Mouse (Mus musculus) embryonic facial prominence, embryonic 14.5 days (tissue): ENCODE data around the gene Mllt11. TPM values are rescaled to one million over a fixed set of nuclear protein-coding genes. Genes with fewer than 3 reads are reported as not detected.

Source experiments
- ATAC-seq: fragments of 200-750 bp; cut with Nextera tagmentation; 2 replicates; pipeline ENCODE4 v1.8.0; 2017; ENCODE audit warnings: low read depth, moderate number of reproducible peaks, moderate TSS enrichment
- DNase-seq: peaks from one replicate; pipeline ENCODE4 v3.0.0-alpha.2; 2015; ENCODE audit warnings: low spot score
- H3K27ac ChIP-seq: fragments of 300-500 bp; sonication (generic); replicated peaks from 2 replicates; pipeline ENCODE4 v1.5.1; 2014; ENCODE audit warnings: low read depth, mild to moderate bottlenecking, low read length, moderate library complexity
- H3K27me3 ChIP-seq: fragments of 300-500 bp; sonication (generic); replicated peaks from 2 replicates; pipeline ENCODE4 v1.6.1; 2014; ENCODE audit warnings: low read length; ENCODE audit not compliant: control insufficient read depth, insufficient read depth
- H3K36me3 ChIP-seq: fragments of 300-500 bp; sonication (generic); 2 replicates; pipeline ENCODE4 v1.6.1; 2014; ENCODE audit warnings: low read length, mixed read lengths; ENCODE audit not compliant: control insufficient read depth, insufficient read depth
- H3K4me1 ChIP-seq: fragments of 300-500 bp; sonication (generic); 2 replicates; pipeline ENCODE4 v1.6.1; 2014; ENCODE audit warnings: antibody characterized with exemption, low read length; ENCODE audit not compliant: control insufficient read depth, insufficient read depth
- H3K4me2 ChIP-seq: fragments of 300-500 bp; sonication (generic); 2 replicates; pipeline ENCODE4 v1.6.1; 2014; ENCODE audit warnings: low read depth, mild to moderate bottlenecking, low read length, moderate library complexity, mixed read lengths
- H3K4me3 ChIP-seq: fragments of 300-500 bp; sonication (generic); 2 replicates; pipeline ENCODE4 v1.5.1; 2014; ENCODE audit warnings: low read depth, mild to moderate bottlenecking, low read length
- H3K9ac ChIP-seq: fragments of 300-500 bp; sonication (generic); 2 replicates; pipeline ENCODE4 v1.6.1; 2014; ENCODE audit warnings: low read depth, mild to moderate bottlenecking, low read length, moderate library complexity, mixed read lengths
- H3K9me3 ChIP-seq: fragments of 300-500 bp; sonication (generic); 2 replicates; pipeline ENCODE4 v1.6.1; 2016; ENCODE audit warnings: low read length; ENCODE audit not compliant: control insufficient read depth
- WGBS: fragments of 180-500 bp; shearing (Covaris S2); extraction: QIAGEN DNeasy Blood & Tissue Kit; methylation state at CpG from one replicate; pipeline ENCODE4 v1.1.7; 2014; 5-methylcytosine and 5-hydroxymethylcytosine counted together
- polyA plus RNA-seq: library from polyadenylated mRNA; unstranded; fragments of >200 nt; fragmentation: Nextera tagmentation; extraction: Ambion mirVana; gene quantifications from 2 replicates; pipeline ENCODE4 v1.2.1, GENCODE M21; 2014

The Mllt11 gene
- polyA plus RNA-seq, 1 experiment from 2014 or later, result 36.9 TPM

GRCm38 (mm10) chr3:95270766-95271364 is 38.9 kb upstream of the Mllt11 start:
- Histone ChIP-seq H3K27me3 (no peaks in the 10 kb centered on the region), H3K27ac (no peak overlapping the region), H3K4me1 (no peaks in the 10 kb centered on the region), H3K4me3 (no peak overlapping the region), H3K9ac (no peak overlapping the region), H3K9me3 (no peaks in the 10 kb centered on the region), H3K4me2 (no peak overlapping the region), H3K36me3 (peaks cover 26% of the 10 kb centered on the region)
- 79% methylated on average over 12 of the region's 12 CpGs for WGBS
- ATAC-seq (no peak), DNase-seq (no peak)

DNA sequence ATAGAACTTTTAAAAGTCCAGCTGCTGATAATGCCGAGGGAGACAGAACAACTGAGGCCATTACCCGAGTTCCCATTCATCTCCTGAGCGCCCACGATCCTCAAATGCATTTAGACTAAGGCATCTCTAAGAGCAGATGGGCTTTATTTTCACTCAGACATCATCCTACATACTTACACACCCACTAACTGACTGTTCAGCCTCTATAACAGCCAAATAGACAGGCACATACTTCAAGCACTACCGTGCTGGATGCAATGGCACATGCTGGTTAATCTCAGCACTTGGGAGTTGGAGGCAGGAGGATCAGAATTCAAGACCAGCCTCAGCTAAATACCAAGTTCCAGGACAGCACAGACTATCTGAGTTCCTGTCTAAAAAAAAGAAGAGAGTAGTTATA is 37.8 kb upstream of the Mllt11 start:
- no peaks in the 10 kb centered on the region for H3K27me3 ChIP-seq
- no peak overlapping the region for H3K9ac ChIP-seq
- no peaks in the 10 kb centered on the region for H3K9me3 ChIP-seq
- peaks cover 35% of the 10 kb centered on the region for H3K36me3 ChIP-seq
- DNase-seq (no peak), ATAC-seq (no peak)
- 85% methylated on average over 5 of the region's 5 CpGs for WGBS
- no peak overlapping the region for H3K4me2 ChIP-seq
- no peaks in the 10 kb centered on the region for H3K4me1 ChIP-seq
- no peak overlapping the region for H3K4me3 ChIP-seq
- H3K27ac ChIP-seq, result no peak overlapping the region

DNA sequence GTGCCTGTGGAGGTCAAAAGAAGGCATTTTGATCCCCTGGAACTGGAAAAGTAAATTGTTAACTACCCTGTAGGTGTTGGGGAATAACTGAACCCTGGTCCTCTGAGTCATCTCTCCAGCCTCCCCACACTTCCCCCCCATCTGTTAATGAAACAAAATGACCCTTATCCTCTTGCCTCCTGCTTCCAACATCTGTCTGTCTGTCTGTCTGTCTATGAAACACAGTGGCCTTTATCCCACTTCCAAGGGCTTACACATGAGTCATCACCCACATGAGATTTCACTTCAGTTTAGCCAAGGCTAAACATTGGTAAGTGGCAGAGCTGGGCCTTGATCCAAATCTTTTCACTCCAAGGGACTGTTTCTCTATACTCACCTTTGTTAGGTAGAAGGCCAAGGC is 35.9 kb upstream of the Mllt11 start:
- peaks cover 47% of the 10 kb centered on the region for H3K36me3 ChIP-seq
- H3K4me3 ChIP-seq, result no peak overlapping the region
- no peaks in the 10 kb centered on the region for H3K27me3 ChIP-seq
- H3K27ac ChIP-seq, result no peak overlapping the region
- H3K9me3 ChIP-seq, result no peaks in the 10 kb centered on the region
- DNase-seq (no peak), ATAC-seq (no peak)
- no peaks in the 10 kb centered on the region for H3K4me1 ChIP-seq
- no peak overlapping the region for H3K4me2 ChIP-seq
- no peak overlapping the region for H3K9ac ChIP-seq

DNA sequence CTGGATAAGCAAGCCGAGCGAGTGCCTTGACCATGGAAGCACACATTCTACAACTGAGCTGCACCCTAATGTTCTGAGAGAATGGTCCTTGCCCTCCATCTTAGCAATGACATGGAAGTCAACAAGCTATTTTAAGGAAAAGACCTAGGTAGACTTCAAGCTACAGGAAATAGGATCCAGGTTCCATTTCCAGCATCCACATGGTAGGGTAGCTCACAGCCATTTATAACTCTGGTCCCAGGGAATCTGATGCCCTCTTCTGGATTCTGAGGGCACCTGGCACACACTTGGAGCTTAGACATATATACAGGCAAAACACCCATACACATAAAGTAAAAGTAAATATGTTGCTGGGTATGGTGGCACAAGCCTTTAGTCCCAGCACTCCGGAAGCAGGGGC is 34.1 kb upstream of the Mllt11 start:
- no peak for DNase-seq
- ATAC-seq, result no peak
- 99% methylated on average over 3 of the region's 3 CpGs for WGBS
- no peak overlapping the region for H3K9ac ChIP-seq
- no peak overlapping the region for H3K4me3 ChIP-seq
- H3K4me2 ChIP-seq, result no peak overlapping the region
- H3K27me3 ChIP-seq, result no peaks in the 10 kb centered on the region
- peaks cover 65% of the 10 kb centered on the region for H3K36me3 ChIP-seq
- H3K4me1 ChIP-seq, result no peaks in the 10 kb centered on the region
- no peaks in the 10 kb centered on the region for H3K9me3 ChIP-seq
- H3K27ac ChIP-seq, result no peak overlapping the region

- 68% methylated on average over 1 of the region's 1 CpGs for WGBS
- ATAC-seq, result no peak
- H3K27ac ChIP-seq, result no peak overlapping the region
- no peaks in the 10 kb centered on the region for H3K9me3 ChIP-seq
- no peak overlapping the region for H3K4me2 ChIP-seq
- DNase-seq, result no peak
- no peak overlapping the region for H3K4me3 ChIP-seq
- no peaks in the 10 kb centered on the region for H3K4me1 ChIP-seq
- peaks cover 76% of the 10 kb centered on the region for H3K36me3 ChIP-seq
- H3K9ac ChIP-seq, result no peak overlapping the region
- H3K27me3 ChIP-seq, result no peaks in the 10 kb centered on the region
These were observed 32.8 kb upstream of the Mllt11 start for GRCm38 (mm10) chr3:95264724-95265123.

DNA sequence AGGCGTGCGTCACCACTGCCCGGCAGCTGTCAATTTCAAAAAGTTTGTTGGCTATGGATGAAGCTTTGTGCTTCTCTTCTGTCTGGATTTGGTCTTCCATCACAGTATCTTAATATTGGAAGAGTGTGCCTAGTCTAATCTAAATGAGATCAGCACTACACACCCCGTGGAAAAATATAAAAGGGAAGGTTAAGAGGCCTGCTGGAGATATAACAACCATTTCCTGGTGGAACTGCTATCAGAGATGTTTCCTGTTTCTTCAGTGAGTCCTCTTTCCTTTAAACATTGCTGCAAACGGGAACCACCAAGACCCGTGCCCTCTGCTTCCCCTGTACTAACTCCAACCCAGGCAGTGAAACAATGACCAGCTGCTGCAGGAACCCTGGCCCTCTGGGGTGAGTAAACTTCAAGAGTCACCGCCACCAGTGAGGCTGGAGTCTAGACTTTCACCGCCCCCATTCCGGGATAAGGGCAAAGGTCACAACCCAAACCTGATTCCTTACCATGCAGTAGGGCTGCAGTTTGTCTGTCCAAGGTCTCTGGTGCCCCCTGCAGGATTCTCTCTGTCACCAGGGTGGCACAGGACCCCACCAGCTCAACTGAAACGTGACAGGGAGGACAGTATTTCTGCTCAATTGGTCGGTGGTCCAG is 31.2 kb upstream of the Mllt11 start:
- peak; percentile 57 for DNase-seq
- no peak for ATAC-seq
- WGBS, result 43% methylated on average over 11 of the region's 11 CpGs

GRCm38 (mm10) chr3:95261975-95262374 is 30.0 kb upstream of the Mllt11 start:
- H3K9me3 ChIP-seq, result no peaks in the 10 kb centered on the region
- WGBS, result 79% methylated on average over 4 of the region's 4 CpGs
- H3K4me1 ChIP-seq, result no peaks in the 10 kb centered on the region
- ATAC-seq (no peak), DNase-seq (no peak)
- H3K4me3 ChIP-seq, result no peak overlapping the region
- peaks cover 91% of the 10 kb centered on the region for H3K36me3 ChIP-seq
- no peak overlapping the region for H3K27ac ChIP-seq
- H3K27me3 ChIP-seq, result no peaks in the 10 kb centered on the region
- no peak overlapping the region for H3K9ac ChIP-seq
- no peak overlapping the region for H3K4me2 ChIP-seq

More for the DNA sequence above, 31.2 kb upstream of the Mllt11 start:
- H3K4me3 ChIP-seq, result no peak overlapping the region
- no peak overlapping the region for H3K4me2 ChIP-seq
- H3K9me3 ChIP-seq, result no peaks in the 10 kb centered on the region
- no peak overlapping the region for H3K9ac ChIP-seq
- H3K36me3 ChIP-seq, result peaks cover 90% of the 10 kb centered on the region
- H3K4me1 ChIP-seq, result no peaks in the 10 kb centered on the region
- no peak overlapping the region for H3K27ac ChIP-seq
- H3K27me3 ChIP-seq, result no peaks in the 10 kb centered on the region

GRCm38 (mm10) chr3:95256931-95257330 is 25.0 kb upstream of the Mllt11 start:
- Histone ChIP-seq H3K9ac (no peak overlapping the region), H3K27me3 (no peaks in the 10 kb centered on the region), H3K9me3 (no peaks in the 10 kb centered on the region), H3K36me3 (peaks cover 84% of the 10 kb centered on the region), H3K27ac (no peak overlapping the region), H3K4me2 (no peak overlapping the region), H3K4me3 (no peak overlapping the region), H3K4me1 (no peaks in the 10 kb centered on the region)
- ATAC-seq (no peak), DNase-seq (no peak)
- 88% methylated on average over 5 of the region's 5 CpGs for WGBS
